Mouse (Mus musculus) hindbrain, postnatal 0 days (tissue): ENCODE results near the gene Sla2. TPM values are rescaled to one million over a fixed set of nuclear protein-coding genes. Genes with fewer than 3 reads are reported as not detected.
"Not testable (repeated sequence)": the region's sequence is repeated elsewhere in the genome, so short reads cannot be mapped to it uniquely, and the experiment has no call there.

Source experiments
- ATAC-seq: fragments of 200-750 bp; cut with Nextera tagmentation; 2 replicates; pipeline ENCODE4 v1.8.0; 2017; ENCODE audit warnings: mild to moderate bottlenecking, moderate TSS enrichment, moderate library complexity
- DNase-seq: peaks from one replicate; pipeline ENCODE4 v3.0.0-alpha.2; 2015; ENCODE audit warnings: low spot score
- H3K27ac ChIP-seq: fragments of 300-500 bp; sonication (generic); 2 replicates; pipeline ENCODE4 v1.5.1; 2014; ENCODE audit warnings: mild to moderate bottlenecking
- H3K27me3 ChIP-seq: fragments of 300-500 bp; sonication (generic); 2 replicates; pipeline ENCODE4 v1.6.1; 2014; ENCODE audit warnings: low read length, mixed read lengths; ENCODE audit not compliant: insufficient read depth
- H3K36me3 ChIP-seq: fragments of 300-500 bp; sonication (generic); 2 replicates; pipeline ENCODE4 v1.6.1; 2014; ENCODE audit warnings: low read length, mixed read lengths; ENCODE audit not compliant: insufficient read depth
- H3K4me1 ChIP-seq: fragments of 300-500 bp; sonication (generic); 2 replicates; pipeline ENCODE4 v1.6.1; 2014; ENCODE audit warnings: antibody characterized with exemption, low read length, mixed read lengths; ENCODE audit not compliant: insufficient read depth
- H3K4me2 ChIP-seq: fragments of 300-500 bp; sonication (generic); 2 replicates; pipeline ENCODE4 v1.6.1; 2014; ENCODE audit warnings: low read depth, mild to moderate bottlenecking, low read length, moderate library complexity, mixed read lengths
- H3K4me3 ChIP-seq: fragments of 300-500 bp; sonication (generic); 2 replicates; pipeline ENCODE4 v1.5.1; 2014; ENCODE audit warnings: low read length
- H3K9ac ChIP-seq: fragments of 300-500 bp; sonication (generic); replicated peaks from 2 replicates; pipeline ENCODE4 v1.6.1; 2014; ENCODE audit warnings: mild to moderate bottlenecking, low read length, moderate library complexity, mixed read lengths
- H3K9me3 ChIP-seq: fragments of 300-500 bp; sonication (generic); 2 replicates; pipeline ENCODE4 v1.6.1; 2016; ENCODE audit warnings: low read length, mixed read lengths
- CTCF ChIP-seq: IDR thresholded peaks from 2 replicates; pipeline ENCODE4 v1.5.1; 2016; ENCODE audit warnings: antibody characterized with exemption, control low read depth, low read depth
- WGBS: fragments of 180-500 bp; shearing (Covaris S2); extraction: QIAGEN DNeasy Blood & Tissue Kit; methylation state at CpG from one replicate; pipeline ENCODE4 v1.1.7; 2014; 5-methylcytosine and 5-hydroxymethylcytosine counted together
- polyA plus RNA-seq: library from polyadenylated mRNA; unstranded; fragments of >200 nt; fragmentation: Nextera tagmentation; extraction: Ambion mirVana; gene quantifications from 2 replicates; pipeline ENCODE4 v1.2.1, GENCODE M21; 2015
- total RNA-seq: library from RNA; depleted of rRNA; stranded (reverse); fragments of >200 nt; gene quantifications from 2 replicates; pipeline ENCODE4 v1.2.3, GENCODE M21; 2014; rRNA removed

The Sla2 gene
- total and polyA plus RNA-seq, 2 experiments from 2014 or later = 0.13 TPM; not detected in 1

DNA sequence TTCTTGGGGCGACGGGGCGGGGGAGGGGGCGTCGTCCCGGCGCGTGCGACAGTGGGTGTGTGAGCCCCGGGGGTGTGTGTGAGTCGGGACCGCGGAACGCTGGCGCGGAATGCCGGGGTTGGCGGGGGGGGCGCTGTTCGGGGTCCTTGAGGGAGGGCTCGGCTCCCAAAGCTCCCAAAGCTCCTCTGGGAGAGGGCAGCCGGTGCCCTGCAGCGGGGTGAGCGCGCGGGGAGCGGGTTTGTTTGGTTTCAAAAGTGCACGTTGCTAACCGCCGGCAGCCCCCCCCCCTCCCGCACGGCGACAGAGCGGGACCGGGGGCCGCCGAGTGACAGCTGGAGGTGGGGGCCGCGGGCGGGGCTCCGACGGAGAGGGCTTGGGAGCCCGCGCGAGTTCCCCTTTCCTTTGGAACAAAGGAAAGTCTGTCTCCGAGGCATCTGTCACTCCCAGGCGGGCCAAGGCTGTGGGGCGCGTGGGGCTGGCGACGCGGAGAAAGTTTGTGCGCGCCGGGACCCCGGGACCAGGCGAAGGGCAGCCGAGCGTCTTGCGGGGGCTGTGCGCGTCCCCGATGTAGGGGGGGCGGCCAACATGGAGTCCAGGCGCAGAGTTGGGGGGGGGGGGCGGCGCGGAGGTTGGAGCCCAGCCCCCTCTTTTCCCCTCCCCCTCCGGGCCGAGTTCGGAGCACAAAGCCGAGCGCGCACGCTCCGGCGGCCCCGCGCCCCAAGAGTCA is 46.5 kb downstream of the Sla2 start:
- no peaks in the 10 kb centered on the region for H3K27me3 ChIP-seq
- H3K36me3 ChIP-seq = no peaks in the 10 kb centered on the region
- H3K4me1 ChIP-seq = peaks cover 15% of the 10 kb centered on the region; the same call in 1 of the 2 replicates
- H3K27ac ChIP-seq = peak overlapping the region; percentile 73
- no peaks in the 10 kb centered on the region for H3K9me3 ChIP-seq
- ATAC-seq (peak; percentile 38), DNase-seq (peak; percentile 49)
- H3K4me3 ChIP-seq = peak overlapping the region; percentile 58
- H3K9ac ChIP-seq = peak overlapping the region; percentile 47
- H3K4me2 ChIP-seq = peak overlapping the region; percentile 77
- no peak for TF ChIP-seq CTCF
- WGBS = under 1% methylated on average over 64 of the region's 79 CpGs

DNA sequence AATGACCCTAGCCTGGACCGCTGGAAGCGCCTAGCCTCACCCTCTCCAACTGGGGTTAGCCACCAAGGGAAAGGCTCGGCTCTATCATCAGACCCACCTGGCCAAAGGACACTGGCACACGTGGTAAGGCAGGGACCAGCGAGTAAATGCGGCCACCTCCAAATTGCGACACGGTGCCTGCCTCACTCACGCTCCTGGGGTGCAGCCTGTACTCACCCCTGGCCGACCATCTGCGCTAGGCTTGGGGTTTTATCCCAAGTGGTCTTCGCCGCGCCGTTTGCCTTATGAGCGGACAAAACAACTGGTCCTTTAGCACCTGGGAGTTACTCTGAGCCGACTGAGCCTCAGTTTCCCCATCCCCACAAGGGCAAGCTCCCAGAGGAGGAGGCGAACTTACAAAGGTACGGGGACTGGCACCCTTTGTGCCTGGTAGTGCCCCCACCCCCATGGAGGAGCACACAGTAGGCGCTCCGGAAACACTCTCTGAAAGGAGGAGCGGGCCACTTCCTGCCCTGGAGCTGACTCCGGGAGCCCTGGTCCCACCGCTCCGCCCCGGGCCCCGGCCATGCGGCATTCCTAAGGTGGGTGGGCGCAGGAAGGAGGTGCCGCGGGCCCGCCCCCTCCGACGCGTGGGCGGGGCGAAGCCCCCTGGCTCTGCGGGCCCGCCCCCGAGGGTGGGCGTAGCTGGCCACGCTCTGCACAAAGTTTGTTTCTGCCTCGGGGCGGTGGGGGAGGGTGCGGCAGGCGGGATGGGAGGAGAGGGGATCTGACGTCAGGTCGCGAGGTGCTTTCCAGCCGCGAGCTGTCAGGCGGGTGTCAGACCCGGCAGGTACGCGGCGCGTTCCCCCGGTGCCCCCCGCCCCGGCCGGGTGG is 47.4 kb downstream of the Sla2 start, which contains the start of gene Tgif2:
Gene Tgif2 (plus strand): TSS at position 689 of the 873 bp plus-strand sequence.
- Histone ChIP-seq H3K36me3 (no peaks in the 10 kb centered on the region), H3K4me1 (peaks cover 9% of the 10 kb centered on the region; the same call in 1 of the 2 replicates), H3K27me3 (no peaks in the 10 kb centered on the region), H3K4me2 (peak within 1 kb of the TSS; percentile 77), H3K27ac (peak within 1 kb of the TSS; percentile 73), H3K9me3 (no peaks in the 10 kb centered on the region), H3K9ac (peak within 1 kb of the TSS; percentile 47), H3K4me3 (peak within 1 kb of the TSS; percentile 58)
- no peak for TF ChIP-seq CTCF
- WGBS = 6% methylated on average over 58 of the region's 61 CpGs
- ATAC-seq (peak; percentile 83), DNase-seq (peak; percentile 86)

DNA sequence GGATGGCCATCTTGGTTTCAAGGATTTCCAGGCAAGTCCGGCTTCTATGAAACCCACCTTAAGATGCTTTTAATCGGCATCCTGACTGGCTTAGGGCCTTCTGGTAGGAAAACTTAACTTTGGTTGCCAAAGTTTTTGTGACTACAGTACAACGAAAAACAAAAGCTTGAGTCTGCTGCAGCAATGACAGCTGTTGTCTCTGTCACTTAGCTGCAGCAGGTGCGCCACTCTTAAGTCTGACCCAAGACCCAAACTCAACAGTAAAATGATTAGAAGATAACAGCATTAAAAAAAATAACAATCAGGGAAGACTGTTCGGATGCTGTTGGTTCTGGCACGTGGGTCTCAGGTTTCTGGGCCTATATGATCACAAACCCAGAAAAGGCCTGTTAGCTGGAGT is 48.2 kb downstream of the Sla2 start:
- no peaks in the 10 kb centered on the region for H3K36me3 ChIP-seq
- H3K4me1 ChIP-seq = peaks cover 9% of the 10 kb centered on the region; the same call in 1 of the 2 replicates
- no peak overlapping the region for H3K27ac ChIP-seq
- DNase-seq (no peak), ATAC-seq (no peak)
- no peaks in the 10 kb centered on the region for H3K27me3 ChIP-seq
- no peak overlapping the region for H3K4me3 ChIP-seq
- 61% methylated on average over 6 of the region's 6 CpGs for WGBS
- no peak for TF ChIP-seq CTCF
- H3K9ac ChIP-seq = no peak overlapping the region
- H3K9me3 ChIP-seq = no peaks in the 10 kb centered on the region
- H3K4me2 ChIP-seq = no peak overlapping the region

DNA sequence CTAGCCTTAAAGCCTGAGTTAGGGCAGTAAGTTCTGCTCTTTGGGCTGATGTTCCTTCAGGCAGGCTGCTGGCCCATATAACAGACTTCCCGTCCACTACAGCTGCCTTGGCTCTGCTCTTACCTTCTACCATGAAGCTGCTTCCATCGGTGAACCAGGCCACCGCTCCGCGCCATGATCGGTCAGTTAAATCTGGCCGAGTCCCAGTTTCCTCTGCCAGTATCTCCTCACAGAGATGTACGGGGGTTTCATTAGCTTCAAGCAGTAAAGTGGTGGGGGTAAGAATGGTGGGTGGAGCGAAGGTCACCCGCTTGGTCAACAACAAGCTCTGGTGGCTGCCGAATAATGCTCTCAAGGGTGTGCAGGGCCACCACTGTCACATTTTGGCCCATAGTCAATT is 52.7 kb downstream of the Sla2 start:
- H3K4me3 ChIP-seq = no peak overlapping the region
- H3K9me3 ChIP-seq = 0 out of 2 replicates have a peak, but pooled peaks cover 3% of the 10 kb centered on the region
- H3K36me3 ChIP-seq = no peaks in the 10 kb centered on the region
- H3K4me2 ChIP-seq = no peak overlapping the region
- H3K27me3 ChIP-seq = no peaks in the 10 kb centered on the region
- no peak for TF ChIP-seq CTCF
- no peak overlapping the region for H3K27ac ChIP-seq
- no peak for ATAC-seq
- no peaks in the 10 kb centered on the region for H3K4me1 ChIP-seq
- no peak overlapping the region for H3K9ac ChIP-seq
- WGBS = 92% methylated on average over 11 of the region's 11 CpGs
- no peak for DNase-seq

DNA sequence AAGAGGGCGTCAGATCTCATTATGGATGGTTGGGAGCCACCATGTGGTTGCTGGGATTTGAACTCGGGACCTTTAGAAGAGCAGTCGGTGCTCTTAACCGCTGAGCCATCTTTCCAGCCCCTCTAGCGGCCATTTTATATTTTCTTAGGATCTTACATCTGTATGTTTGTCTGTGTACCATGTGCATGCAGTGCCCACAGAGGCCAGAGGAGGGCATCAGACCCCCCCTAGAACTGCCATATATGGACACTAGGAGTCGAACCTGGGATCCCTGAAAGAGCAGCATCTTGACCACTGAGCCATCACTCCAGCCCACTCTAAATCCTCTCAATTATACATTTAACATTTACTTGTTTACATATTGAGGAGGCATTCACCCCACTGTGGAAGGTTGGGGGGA is 61.9 kb downstream of the Sla2 start:
- not testable (repeated sequence) for DNase-seq

More for the DNA sequence above, 61.9 kb downstream of the Sla2 start:
- not testable (repeated sequence) for H3K27me3 ChIP-seq, H3K4me3 ChIP-seq, H3K4me2 ChIP-seq, H3K4me1 ChIP-seq, H3K9ac ChIP-seq, H3K9me3 ChIP-seq, H3K36me3 ChIP-seq, H3K27ac ChIP-seq, ATAC-seq
- peak; percentile 18; the same call in 1 of the 2 replicates for TF ChIP-seq CTCF
- 90% methylated on average over 6 of the region's 6 CpGs for WGBS

Other genes starting within 250 kb of the Sla2 start
- gene Myl9, start 111.8 kb downstream of the Sla2 start, total RNA-seq = 38.4 and 41.7 TPM in 2 replicates
- 32.5 and 38.4 TPM in 2 replicates for gene Myl9, start 111.8 kb downstream of the Sla2 start, polyA plus RNA-seq
- gene Tgif2, start 47.2 kb downstream of the Sla2 start, total RNA-seq = 18.2 and 26.6 TPM in 2 replicates
- gene Tgif2, start 47.2 kb downstream of the Sla2 start, polyA plus RNA-seq = 12.6 and 14.4 TPM in 2 replicates
- gene 4930518I15Rik, start 29.2 kb downstream of the Sla2 start, total RNA-seq = 1.7 and 4.4 TPM in 2 replicates
- 3.6 and 3.8 TPM in 2 replicates for gene 4930518I15Rik, start 29.2 kb downstream of the Sla2 start, polyA plus RNA-seq
- 131 and 135 TPM in 2 replicates for gene Rab5if, start 24.1 kb downstream of the Sla2 start, total RNA-seq
- 158 and 160 TPM in 2 replicates for gene Rab5if, start 24.1 kb downstream of the Sla2 start, polyA plus RNA-seq
- 177 and 183 TPM in 2 replicates for gene Ndrg3, start 104.9 kb upstream of the Sla2 start, total RNA-seq
- gene Ndrg3, start 104.9 kb upstream of the Sla2 start, polyA plus RNA-seq = 162 and 167 TPM in 2 replicates
- gene Dsn1, start 120.0 kb upstream of the Sla2 start, total RNA-seq = 6.3 and 9.5 TPM in 2 replicates
- 11.9 and 12.7 TPM in 2 replicates for gene Dsn1, start 120.0 kb upstream of the Sla2 start, polyA plus RNA-seq
- gene Soga1, start 192.1 kb upstream of the Sla2 start, total RNA-seq = 120 and 151 TPM in 2 replicates
- 3.5 and 3.6 TPM in 2 replicates for gene Soga1, start 192.1 kb upstream of the Sla2 start, polyA plus RNA-seq
- not detected in 2 replicates for gene Tldc2, start 199.9 kb upstream of the Sla2 start, total RNA-seq
- gene Tldc2, start 199.9 kb upstream of the Sla2 start, polyA plus RNA-seq = 0.43 TPM in 1 of 2 replicates, not detected in the other
- 11.5 and 12.7 TPM in 2 replicates for gene Samhd1, start 248.1 kb upstream of the Sla2 start, total RNA-seq
- gene Samhd1, start 248.1 kb upstream of the Sla2 start, polyA plus RNA-seq = 10.9 and 11.9 TPM in 2 replicates